Mouse (Mus musculus): Measurements from ENCODE around the gene AI464131. TPM values are rescaled to one million over a fixed set of nuclear protein-coding genes. Genes with fewer than 3 reads are reported as not detected.

AI464131 gene
- total RNA-seq, 1 experiment: 6.4 TPM

- no peak for DNase-seq (ENCODE audit: low read depth, low spot score)
- no peaks in the 10 kb centered on the region for H3K36me3 ChIP-seq (ENCODE audit: control insufficient read depth, insufficient read depth, low read length, poor library complexity, severe bottlenecking)
- H3K9me3 ChIP-seq (ENCODE audit: control insufficient read depth, insufficient read depth, low read depth, low read length): no peaks in the 10 kb centered on the region
- in situ Hi-C loops (cut with MboI; ENCODE audit: low sequenced_read_pairs in 2 of 2, unreplicated experiment in 2 of 2): no loop called here
- H3K4me3 ChIP-seq (ENCODE audit: insufficient read depth in 1 of 2, low read depth in 1 of 2, low read length in 2 of 2, poor library complexity in 1 of 2, severe bottlenecking in 1 of 2): no peak overlapping the region
- no peak overlapping the region for H3K27ac ChIP-seq (ENCODE audit: insufficient read depth, low read depth, low read length, poor library complexity, severe bottlenecking)
- no peak overlapping the region for H3K9ac ChIP-seq (ENCODE audit: insufficient read depth, low read depth, low read length, poor library complexity, severe bottlenecking)
- TF ChIP-seq CHD2 (IDR thresholded peaks at IDR 0.05; ENCODE audit: low read depth, low read length) (no peak), HCFC1 (IDR thresholded peaks at IDR 0.05; ENCODE audit: borderline replicate concordance, insufficient read depth, low read length) (no peak), ZNF384 (IDR thresholded peaks at IDR 0.05; ENCODE audit: low read depth, low read length) (no peak), ZC3H11A (IDR thresholded peaks at IDR 0.05; ENCODE audit: borderline replicate concordance, low read depth, low read length) (no peak), MAFK (IDR thresholded peaks at IDR 0.05; ENCODE audit: insufficient read depth, low read depth, low read length) (no peak)
- H3K4me1 ChIP-seq (ENCODE audit: control insufficient read depth in 2 of 2, insufficient read depth in 2 of 2, low read length in 2 of 2, poor library complexity in 1 of 2): peaks cover 1 to 10% of the 10 kb centered on the region in 2 experiments; a peak in 2 of 4 replicates
These were observed 5.1 kb upstream of the AI464131 start for GRCm38 (mm10) chr4:41507998-41508397.

DNA sequence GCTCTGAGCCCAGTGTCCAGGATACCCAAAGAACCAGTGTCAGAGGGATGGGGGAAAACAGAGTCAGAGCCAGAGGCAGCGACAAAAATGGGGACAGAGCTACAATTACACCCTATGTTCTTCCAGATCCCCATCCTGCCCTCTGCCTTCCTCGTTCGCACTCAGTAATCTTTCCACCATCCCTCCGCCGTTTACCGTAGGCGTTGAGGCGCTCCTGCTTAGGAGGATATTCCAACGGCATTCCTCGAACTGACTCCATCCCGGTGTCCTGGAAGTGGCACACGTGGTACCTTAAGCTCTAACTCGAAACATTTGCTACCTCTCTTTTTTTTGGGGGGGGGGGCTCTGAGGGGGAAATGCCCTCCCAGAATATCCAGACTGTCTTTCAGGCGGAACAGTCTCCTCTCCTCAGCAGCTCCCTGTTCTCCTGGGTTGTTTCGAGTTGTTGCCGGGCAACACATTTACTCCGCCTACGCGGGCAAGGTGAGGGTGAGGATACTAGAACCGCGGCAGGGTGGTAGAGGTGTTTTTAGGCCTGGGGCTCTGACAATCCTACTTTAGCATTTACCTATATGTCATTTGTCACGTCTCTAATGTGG is 4.5 kb upstream of the AI464131 start:
- Histone ChIP-seq H3K4me3 (ENCODE audit: insufficient read depth in 1 of 2, low read depth in 1 of 2, low read length in 2 of 2, poor library complexity in 1 of 2, severe bottlenecking in 1 of 2) (peak overlapping the region; percentile 66 to 80), H3K9me3 (ENCODE audit: control insufficient read depth, insufficient read depth, low read depth, low read length) (no peaks in the 10 kb centered on the region), H3K9ac (ENCODE audit: insufficient read depth, low read depth, low read length, poor library complexity, severe bottlenecking) (peak overlapping the region; percentile 60), H3K4me1 (ENCODE audit: control insufficient read depth in 2 of 2, insufficient read depth in 2 of 2, low read length in 2 of 2, poor library complexity in 1 of 2) (peaks cover 1 to 10% of the 10 kb centered on the region in 2 experiments; a peak in 2 of 4 replicates), H3K27ac (ENCODE audit: insufficient read depth, low read depth, low read length, poor library complexity, severe bottlenecking) (no peak overlapping the region), H3K36me3 (ENCODE audit: control insufficient read depth, insufficient read depth, low read length, poor library complexity, severe bottlenecking) (no peaks in the 10 kb centered on the region)
- in situ Hi-C loops (cut with MboI; ENCODE audit: low sequenced_read_pairs in 2 of 2, unreplicated experiment in 2 of 2): no loop called here
- no peak for DNase-seq (ENCODE audit: low read depth, low spot score)
- TF ChIP-seq ZNF384 (IDR thresholded peaks at IDR 0.05; ENCODE audit: low read depth, low read length) (no peak), CHD2 (IDR thresholded peaks at IDR 0.05; ENCODE audit: low read depth, low read length) (no peak), ZC3H11A (IDR thresholded peaks at IDR 0.05; ENCODE audit: borderline replicate concordance, low read depth, low read length) (no peak), MAFK (IDR thresholded peaks at IDR 0.05; ENCODE audit: insufficient read depth, low read depth, low read length) (no peak), HCFC1 (IDR thresholded peaks at IDR 0.05; ENCODE audit: borderline replicate concordance, insufficient read depth, low read length) (no peak)

DNA sequence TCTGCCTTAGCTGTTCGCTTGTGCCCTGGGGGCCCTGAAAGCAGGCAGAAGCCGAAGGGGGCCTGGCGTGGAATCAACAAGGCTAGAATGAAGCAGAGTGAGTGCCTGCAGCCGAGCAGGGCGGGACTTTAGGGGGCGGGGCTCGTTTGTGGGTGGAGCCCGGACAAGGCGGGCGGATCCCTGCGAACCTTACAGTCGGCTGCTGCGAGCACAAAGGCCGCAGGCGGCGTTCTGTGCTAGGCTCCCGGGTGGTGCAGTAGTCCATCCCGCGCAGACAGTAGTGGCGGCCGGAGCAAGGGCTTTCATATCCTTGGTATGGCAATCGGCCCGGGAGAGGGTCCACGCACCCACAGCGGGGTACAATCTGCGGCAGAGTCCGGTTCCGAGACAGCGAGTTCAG is 4.0 kb upstream of the AI464131 start:
- no peak for TF ChIP-seq ZNF384 (IDR thresholded peaks at IDR 0.05; ENCODE audit: low read depth, low read length)
- TF ChIP-seq HCFC1 (IDR thresholded peaks at IDR 0.05; ENCODE audit: borderline replicate concordance, insufficient read depth, low read length): no peak
- TF ChIP-seq CHD2 (IDR thresholded peaks at IDR 0.05; ENCODE audit: low read depth, low read length): no peak
- no peak for TF ChIP-seq ZC3H11A (IDR thresholded peaks at IDR 0.05; ENCODE audit: borderline replicate concordance, low read depth, low read length)
- no peak for TF ChIP-seq MAFK (IDR thresholded peaks at IDR 0.05; ENCODE audit: insufficient read depth, low read depth, low read length)
- H3K27ac ChIP-seq (ENCODE audit: insufficient read depth, low read depth, low read length, poor library complexity, severe bottlenecking): no peak overlapping the region

DNA sequence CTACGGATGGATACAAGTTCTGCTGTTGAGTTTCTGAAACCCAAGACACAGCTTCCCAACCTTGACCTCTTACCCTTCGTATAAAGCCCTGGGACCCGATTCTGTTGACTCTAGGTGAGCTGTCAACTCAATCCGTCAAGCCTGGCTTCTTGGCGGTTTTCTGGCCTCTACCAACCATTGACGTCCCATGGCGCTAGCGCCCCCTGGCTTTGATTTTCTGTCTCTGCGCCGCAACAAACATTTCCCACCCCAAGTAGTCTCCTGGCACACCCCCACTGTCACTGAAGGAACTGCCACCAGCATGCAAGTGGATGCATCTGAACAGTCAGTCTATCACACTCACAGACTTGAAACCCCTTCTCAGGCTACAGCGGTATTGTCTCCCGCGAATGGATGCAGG is 3.3 kb upstream of the AI464131 start:
- Histone ChIP-seq H3K4me3 (ENCODE audit: insufficient read depth in 1 of 2, low read depth in 1 of 2, low read length in 2 of 2, poor library complexity in 1 of 2, severe bottlenecking in 1 of 2) (peak overlapping the region in 1 of 2 experiments; percentile 80; a peak in 2 of 4 replicates), H3K27ac (ENCODE audit: insufficient read depth, low read depth, low read length, poor library complexity, severe bottlenecking) (no peak overlapping the region), H3K9me3 (ENCODE audit: control insufficient read depth, insufficient read depth, low read depth, low read length) (no peaks in the 10 kb centered on the region), H3K4me1 (ENCODE audit: control insufficient read depth in 2 of 2, insufficient read depth in 2 of 2, low read length in 2 of 2, poor library complexity in 1 of 2) (peaks cover 3 to 11% of the 10 kb centered on the region in 2 experiments), H3K9ac (ENCODE audit: insufficient read depth, low read depth, low read length, poor library complexity, severe bottlenecking) (no peak overlapping the region), H3K36me3 (ENCODE audit: control insufficient read depth, insufficient read depth, low read length, poor library complexity, severe bottlenecking) (no peaks in the 10 kb centered on the region)
- no peak for DNase-seq (ENCODE audit: low read depth, low spot score)
- TF ChIP-seq ZNF384 (IDR thresholded peaks at IDR 0.05; ENCODE audit: low read depth, low read length) (no peak), CHD2 (IDR thresholded peaks at IDR 0.05; ENCODE audit: low read depth, low read length) (no peak), HCFC1 (IDR thresholded peaks at IDR 0.05; ENCODE audit: borderline replicate concordance, insufficient read depth, low read length) (no peak), ZC3H11A (IDR thresholded peaks at IDR 0.05; ENCODE audit: borderline replicate concordance, low read depth, low read length) (no peak), MAFK (IDR thresholded peaks at IDR 0.05; ENCODE audit: insufficient read depth, low read depth, low read length) (no peak)
- in situ Hi-C loops (cut with MboI; ENCODE audit: low sequenced_read_pairs in 2 of 2, unreplicated experiment in 2 of 2): no loop called here

More for the DNA sequence above, 4.0 kb upstream of the AI464131 start:
- no peaks in the 10 kb centered on the region for H3K9me3 ChIP-seq (ENCODE audit: control insufficient read depth, insufficient read depth, low read depth, low read length)
- no peak for DNase-seq (ENCODE audit: low read depth, low spot score)
- in situ Hi-C loops (cut with MboI; ENCODE audit: low sequenced_read_pairs in 2 of 2, unreplicated experiment in 2 of 2): no loop called here
- peaks cover 1 to 11% of the 10 kb centered on the region in 2 experiments for H3K4me1 ChIP-seq (ENCODE audit: control insufficient read depth in 2 of 2, insufficient read depth in 2 of 2, low read length in 2 of 2, poor library complexity in 1 of 2)
- H3K36me3 ChIP-seq (ENCODE audit: control insufficient read depth, insufficient read depth, low read length, poor library complexity, severe bottlenecking): no peaks in the 10 kb centered on the region
- peak overlapping the region; percentile 60 for H3K9ac ChIP-seq (ENCODE audit: insufficient read depth, low read depth, low read length, poor library complexity, severe bottlenecking)
- H3K4me3 ChIP-seq (ENCODE audit: insufficient read depth in 1 of 2, low read depth in 1 of 2, low read length in 2 of 2, poor library complexity in 1 of 2, severe bottlenecking in 1 of 2): peak overlapping the region; percentile 66 to 80

Data from ES-E14 (cell line).